In genomic region chr2:30952824-30953490, GRCm38 (mm10) we compare ENCODE assay signal across 8 mouse cellular contexts. TPM values are rescaled to one million over a fixed set of nuclear protein-coding genes. Genes with fewer than 3 reads are reported as not detected.
A peak's percentile ranks its signal among the peaks of the same experiment; 100 is the strongest.
DNase-seq lines count a peak whose midpoint lies in the region; ATAC-seq and TF ChIP-seq lines count a peak whose summit lies in the region.

Gene Tor1b, plus strand, starts transcription at chr2:30952959.

- ATAC-seq in activated CD4-positive, CD25-positive, alpha-beta regulatory T cell, adult 4 months, result peak; percentile 97
- ATAC-seq in hindbrain, postnatal 0 days, result peak; percentile 95
- ATAC-seq in megakaryocyte progenitor cell, adult 5-6 weeks (replicated peaks; ENCODE audit: poor library complexity), result peak; percentile 99

- peak within 1 kb of the TSS; percentile 82 for H3K9ac ChIP-seq in hindbrain, postnatal 0 days (replicated peaks; ENCODE audit: low read length)

- peak; percentile 38 for TF ChIP-seq CTCF in gastrocnemius, adult 2 months (IDR thresholded peaks at IDR 0.05)
- peak; percentile 50 for TF ChIP-seq CTCF in hindbrain, postnatal 0 days (IDR thresholded peaks at IDR 0.05; ENCODE audit: low read depth)

- intact Hi-C loops in gastrocnemius, adult 2 months (cut with DNase I), result no loop called here

- H3K36me3 ChIP-seq in hindbrain, postnatal 0 days (ENCODE audit: insufficient read depth, low read length), result peaks cover 27% of the 10 kb centered on the region; the same call in 1 of the 2 replicates

- peak within 1 kb of the TSS; percentile 75 for H3K4me2 ChIP-seq in hindbrain, postnatal 0 days (ENCODE audit: low read depth, low read length)

- H3K4me3 ChIP-seq in gastrocnemius, adult 2 months, result peak within 1 kb of the TSS; percentile 72
- H3K4me3 ChIP-seq in hindbrain, postnatal 0 days (ENCODE audit: low read length), result peak within 1 kb of the TSS; percentile 76

- DNase-seq in cerebellum, postnatal 4 days (ENCODE audit: low spot score in 2 of 2), result peak; percentile 67 to 81
- DNase-seq in gastrocnemius, adult 2 months, result peak; percentile 89
- peak; percentile 97 for DNase-seq in hindbrain, postnatal 0 days (ENCODE audit: low spot score)
- DNase-seq in left cerebral cortex, adult 9 months (ENCODE audit: low spot score in 2 of 2), result peak; percentile 67 to 87
- DNase-seq in right cerebral cortex, postnatal 14 days, result peak; percentile 86
- peak; percentile 86 for DNase-seq in yolk sac, embryonic 10.5 days (ENCODE audit: low spot score)

- under 1% methylated on average over 60 of the region's 60 CpGs for WGBS in hindbrain, postnatal 0 days

- H3K9me3 ChIP-seq in hindbrain, postnatal 0 days (ENCODE audit: low read length), result no peaks in the 10 kb centered on the region

- H3K27ac ChIP-seq in gastrocnemius, adult 2 months, result peak within 1 kb of the TSS; percentile 97
- H3K27ac ChIP-seq in hindbrain, postnatal 0 days, result peak within 1 kb of the TSS; percentile 83

- no peaks in the 10 kb centered on the region for H3K27me3 ChIP-seq in hindbrain, postnatal 0 days (ENCODE audit: insufficient read depth, low read length)

- H3K4me1 ChIP-seq in hindbrain, postnatal 0 days (ENCODE audit: insufficient read depth, low read length), result peaks cover 13% of the 10 kb centered on the region; the same call in 1 of the 2 replicates

RNA-seq across cellular contexts. Expression of gene Tor1b, which starts in this region (rescaled TPM):
- 10 to 100 TPM; 18.1 to 19.9 TPM for polyA plus RNA-seq in activated CD4-positive, CD25-positive, alpha-beta regulatory T cell, adult 4 months (2017; shearing (Covaris generic))
- 10 to 100 TPM; 23.4 to 24.0 TPM for total RNA-seq in gastrocnemius, adult 2 months (2021)
- 22.9 and 25.4 TPM in 2 replicates for total RNA-seq in hindbrain, postnatal 0 days (2014; rRNA removed)
- polyA plus RNA-seq in hindbrain, postnatal 0 days (2015; fragmentation: Nextera tagmentation; extraction: Ambion mirVana), result 18.7 and 20.4 TPM in 2 replicates
- 28.6 and 29.4 TPM in 2 replicates for total RNA-seq in megakaryocyte progenitor cell, adult 5-6 weeks (2015)
- total RNA-seq in megakaryocyte progenitor cell, adult 5-6 weeks (2017), result 36.4 and 38.9 TPM in 2 replicates

Comparison
In these comparisons a context has a peak if more than half of its experiments do, and no peak if none do; other contexts are left out.
1. Peak in every context shown above with its lines: DNase-seq, ATAC-seq, H3K4me3 ChIP-seq and H3K27ac ChIP-seq.